Mouse (Mus musculus) heart, adult 2 months (tissue): ENCODE data around the gene Slc16a10.

Experiments
- CTCF ChIP-seq: fragments of 200-600 bp; IDR thresholded peaks from 2 replicates; pipeline ENCODE4 v1.8.1; 2022; ENCODE audit warnings: antibody characterized with exemption, mild to moderate bottlenecking, moderate library complexity
- EP300 ChIP-seq: fragments of 200-500 bp; IDR thresholded peaks from 2 replicates; pipeline ENCODE4 v1.6.1; 2011; ENCODE audit warnings: low read depth, low read length, control low read depth; ENCODE audit not compliant: insufficient read depth
- POLR2A ChIP-seq: fragments of 200-500 bp; IDR thresholded peaks from 2 replicates; pipeline ENCODE4 v1.6.1; 2011; ENCODE audit warnings: mild to moderate bottlenecking, low read depth, low read length, control low read depth; ENCODE audit not compliant: insufficient read depth

DNA sequence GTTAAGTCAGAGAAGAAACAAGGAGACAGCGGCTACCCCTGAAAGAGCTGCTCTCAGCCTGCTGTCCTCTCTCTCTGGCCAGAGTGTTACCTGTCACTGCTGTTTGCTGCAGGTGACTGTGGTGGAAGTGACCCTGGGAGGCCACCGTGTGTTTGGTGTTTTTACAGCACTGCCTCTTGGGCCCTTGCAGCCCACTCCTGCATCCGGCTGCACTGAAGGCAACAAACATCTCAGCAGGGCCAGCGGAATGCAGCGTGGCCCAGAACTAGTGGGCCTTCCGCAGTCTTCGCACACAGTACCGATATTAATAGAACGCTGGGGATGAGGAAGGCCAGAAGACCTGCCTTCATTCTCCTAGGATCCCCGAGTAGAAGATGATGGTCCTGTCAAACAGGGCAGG is 27.5 kb upstream of the Slc16a10 start:
- TF ChIP-seq CTCF (no peak), EP300 (no peak), POLR2A (no peak)
